Mouse (Mus musculus): Measurements from ENCODE around the gene Dhx16. TPM values are rescaled to one million over a fixed set of nuclear protein-coding genes. Genes with fewer than 3 reads are reported as not detected.
"Not testable (repeated sequence)": the region's sequence is repeated elsewhere in the genome, so short reads cannot be mapped to it uniquely, and the experiment has no call there.

Dhx16 gene
- polyA plus RNA-seq, 1 experiment from 2014 or later = 41.8 TPM

DNA sequence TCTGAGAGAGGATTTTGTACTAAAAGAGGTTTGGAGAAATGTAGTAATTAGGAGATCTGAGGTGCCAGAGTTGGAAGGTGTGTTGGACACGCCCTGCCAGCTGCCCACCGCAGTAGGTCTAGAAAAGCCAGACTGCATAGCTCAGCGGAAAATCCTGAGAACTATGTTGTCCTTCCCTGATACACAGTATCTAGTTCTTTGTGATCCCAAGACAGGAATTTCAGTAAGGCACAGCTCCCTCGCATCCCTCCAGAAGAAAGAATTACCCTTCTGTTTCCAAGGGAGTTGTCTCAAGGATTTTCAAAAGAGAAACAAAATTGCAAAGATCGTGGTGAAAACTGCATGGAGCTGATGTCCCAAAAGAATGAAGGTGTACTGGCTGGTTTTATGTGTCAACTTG, 41.0 kb upstream of the Dhx16 start:
- Histone ChIP-seq H3K4me1 (peaks cover 51% of the 10 kb centered on the region), H3K27ac (peak overlapping the region; percentile 97), H3K9ac (peak overlapping the region; percentile 58), H3K4me2 (replicated peaks) (peak overlapping the region; percentile 80), H3K4me3 (peak overlapping the region; percentile 76), H3K27me3 (no peaks in the 10 kb centered on the region), H3K36me3 (peaks cover 32% of the 10 kb centered on the region), H3K9me3 (no peaks in the 10 kb centered on the region)
- under 1% methylated on average over 5 of the region's 5 CpGs for WGBS
- no peak for ATAC-seq (ENCODE audit: low FRiP score, low read depth)

DNA sequence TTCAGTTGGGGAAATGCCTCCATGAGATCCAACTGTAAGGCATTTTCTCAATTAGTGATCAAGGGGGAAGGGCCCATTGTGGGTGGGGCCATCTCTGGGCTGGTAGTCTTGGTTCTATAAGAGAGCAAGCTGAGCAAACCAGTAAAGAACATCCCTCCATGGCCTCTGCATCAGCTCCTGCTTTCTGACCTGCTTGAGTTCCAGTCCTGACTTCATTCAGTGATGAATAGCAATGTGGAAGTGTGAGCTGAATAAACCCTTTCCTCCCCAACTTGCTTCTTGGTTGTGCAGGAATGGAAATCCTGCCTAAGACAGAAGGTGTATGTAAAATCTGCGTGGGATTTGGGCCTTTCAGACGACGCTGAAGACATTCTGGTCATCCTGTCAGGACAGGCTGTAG, 40.6 kb upstream of the Dhx16 start:
- H3K27me3 ChIP-seq; ATAC-seq (ENCODE audit: low FRiP score, low read depth); H3K9me3 ChIP-seq: not testable (repeated sequence)
- 47% methylated on average over 3 of the region's 3 CpGs for WGBS
- H3K4me2 ChIP-seq (replicated peaks) = peak overlapping the region; percentile 80
- peak overlapping the region; percentile 58 for H3K9ac ChIP-seq
- peak overlapping the region; percentile 76 for H3K4me3 ChIP-seq
- H3K27ac ChIP-seq = peak overlapping the region; percentile 97
- peaks cover 47% of the 10 kb centered on the region for H3K4me1 ChIP-seq
- peaks cover 28% of the 10 kb centered on the region for H3K36me3 ChIP-seq

DNA sequence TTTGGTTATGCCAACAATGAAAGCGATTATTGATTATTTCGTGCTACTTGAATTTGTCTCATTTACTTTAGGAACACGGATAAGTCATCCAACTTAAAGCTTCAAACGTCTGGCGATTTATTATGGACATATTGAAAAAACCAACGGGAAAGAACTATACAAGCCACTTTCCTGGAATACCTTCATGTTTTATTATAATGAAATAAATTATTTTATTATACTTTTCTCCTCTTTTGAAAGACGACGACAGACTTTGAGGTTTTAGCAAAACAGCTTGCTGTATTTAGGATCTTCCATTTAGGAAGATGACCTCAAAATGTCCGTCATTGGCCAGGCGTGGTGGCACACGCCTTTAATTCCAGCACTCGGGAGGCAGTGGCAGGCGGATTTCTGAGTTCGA, 39.1 kb upstream of the Dhx16 start:
- Histone ChIP-seq H3K4me1 (peaks cover 31% of the 10 kb centered on the region), H3K4me2 (replicated peaks) (peak overlapping the region; percentile 53), H3K4me3 (peak overlapping the region; percentile 58), H3K9me3 (no peaks in the 10 kb centered on the region), H3K27me3 (no peaks in the 10 kb centered on the region), H3K36me3 (peaks cover 25% of the 10 kb centered on the region), H3K9ac (no peak overlapping the region), H3K27ac (no peak overlapping the region)
- WGBS = 54% methylated on average over 14 of the region's 14 CpGs
- no peak for ATAC-seq (ENCODE audit: low FRiP score, low read depth)

DNA sequence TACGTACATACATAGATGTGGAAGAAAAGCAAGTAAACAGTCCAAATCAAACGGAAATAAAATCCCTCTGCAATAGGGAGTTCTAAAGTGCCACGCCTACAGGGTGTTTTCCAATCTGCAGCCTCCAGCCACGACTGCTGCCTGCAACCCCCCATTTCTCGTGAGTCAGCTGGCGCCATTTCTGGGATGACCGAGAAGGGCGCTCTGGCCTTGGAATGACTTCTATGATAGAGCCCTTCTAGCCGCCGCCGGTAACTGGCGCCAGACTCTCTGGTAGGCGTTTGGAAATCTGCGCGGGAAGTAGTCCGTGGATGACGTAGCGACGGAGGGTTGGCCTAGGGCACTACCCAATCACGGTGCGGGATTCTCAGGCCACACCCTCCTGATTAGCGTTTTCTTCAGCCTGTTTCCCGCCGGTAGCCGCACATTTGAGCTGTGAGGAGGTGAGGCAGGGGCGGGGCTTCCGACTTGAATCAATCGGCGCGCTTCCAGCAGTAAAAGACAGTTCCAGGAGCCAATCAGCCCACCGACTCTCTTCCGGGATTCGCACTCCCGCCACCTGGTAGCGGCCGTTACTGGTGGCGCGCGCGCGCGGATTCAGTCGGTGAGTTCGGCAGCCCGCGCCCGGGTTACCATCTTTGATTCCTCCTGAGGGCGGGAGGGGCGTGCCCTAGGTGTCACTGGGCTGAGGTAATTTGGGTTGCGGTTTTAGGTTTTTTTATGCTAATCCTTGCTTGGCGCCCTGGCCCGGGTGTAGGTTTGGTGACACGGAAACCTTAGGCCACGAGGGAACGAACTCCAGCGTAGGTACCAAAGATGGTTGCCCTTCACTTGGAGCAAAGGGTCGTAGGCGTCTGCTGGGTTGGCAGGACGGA, 38.3 kb upstream of the Dhx16 start, which contains the start of gene Mdc1:
Gene Mdc1 (plus strand): TSS at position 440 of the 875 bp plus-strand sequence.
- H3K9me3 ChIP-seq = no peaks in the 10 kb centered on the region
- ATAC-seq (ENCODE audit: low FRiP score, low read depth) = peak; percentile 92
- WGBS = under 1% methylated on average over 59 of the region's 59 CpGs
- H3K4me3 ChIP-seq = peak within 1 kb of the TSS; percentile 58
- peaks cover 24% of the 10 kb centered on the region for H3K4me1 ChIP-seq
- peak within 1 kb of the TSS; percentile 74 for H3K4me2 ChIP-seq (replicated peaks)
- peaks cover 25% of the 10 kb centered on the region for H3K36me3 ChIP-seq
- peak within 1 kb of the TSS; percentile 72 for H3K9ac ChIP-seq
- H3K27me3 ChIP-seq = no peaks in the 10 kb centered on the region
- peak within 1 kb of the TSS; percentile 83 for H3K27ac ChIP-seq

DNA sequence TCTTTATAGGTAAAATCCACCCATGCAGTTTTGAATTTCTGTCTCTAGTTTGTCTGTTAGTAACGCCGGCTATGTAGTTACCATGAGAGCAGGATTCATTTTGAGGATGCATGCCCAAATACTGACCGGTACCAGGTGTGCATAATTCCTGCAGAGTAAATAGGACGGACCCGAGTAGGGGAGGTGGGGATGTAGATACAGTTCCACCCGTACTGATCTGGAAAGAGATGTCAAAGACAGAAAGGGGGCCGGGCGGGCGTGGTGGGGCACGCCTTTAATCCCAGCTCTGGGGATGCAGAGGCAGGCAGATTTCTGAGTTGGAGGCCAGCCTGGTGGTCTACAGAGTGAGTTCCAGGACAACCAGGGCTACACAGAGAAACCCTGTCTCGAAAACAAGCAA, 37.6 kb upstream of the Dhx16 start:
- H3K9ac ChIP-seq = peak overlapping the region; percentile 72
- H3K4me3 ChIP-seq = peak overlapping the region; percentile 58
- H3K4me1 ChIP-seq = peaks cover 23% of the 10 kb centered on the region
- H3K4me2 ChIP-seq (replicated peaks) = peak overlapping the region; percentile 74
- H3K27ac ChIP-seq = peak overlapping the region; percentile 83
- H3K36me3 ChIP-seq = peaks cover 27% of the 10 kb centered on the region
- 18% methylated on average over 11 of the region's 11 CpGs for WGBS
- no peak for ATAC-seq (ENCODE audit: low FRiP score, low read depth)
- no peaks in the 10 kb centered on the region for H3K27me3 ChIP-seq
- H3K9me3 ChIP-seq = no peaks in the 10 kb centered on the region

DNA sequence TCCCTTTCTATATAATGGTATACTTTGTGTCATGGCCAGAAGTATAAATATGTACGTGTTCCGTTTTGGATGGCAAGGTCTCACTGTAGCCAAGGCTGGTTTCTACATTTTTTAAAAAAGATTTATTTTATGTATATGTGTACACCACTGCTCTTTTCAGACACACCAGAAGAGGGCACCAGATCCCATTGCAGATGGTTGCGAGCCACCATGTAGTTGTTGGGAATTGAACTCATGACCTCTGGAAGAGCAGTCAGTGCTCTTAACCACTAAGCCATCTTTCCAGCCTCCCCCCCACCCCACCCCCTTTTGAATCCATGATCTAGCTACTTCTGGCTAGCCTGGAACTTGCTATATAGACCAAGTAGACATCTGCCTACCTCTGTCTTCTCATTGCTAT, 36.1 kb upstream of the Dhx16 start:
- no peaks in the 10 kb centered on the region for H3K27me3 ChIP-seq
- H3K36me3 ChIP-seq = peaks cover 42% of the 10 kb centered on the region
- H3K4me3 ChIP-seq = no peak overlapping the region
- 92% methylated on average over 3 of the region's 3 CpGs for WGBS
- no peak overlapping the region for H3K27ac ChIP-seq
- no peak overlapping the region for H3K4me2 ChIP-seq (replicated peaks)
- no peak for ATAC-seq (ENCODE audit: low FRiP score, low read depth)
- H3K4me1 ChIP-seq = peaks cover 23% of the 10 kb centered on the region
- no peak overlapping the region for H3K9ac ChIP-seq
- no peaks in the 10 kb centered on the region for H3K9me3 ChIP-seq

DNA sequence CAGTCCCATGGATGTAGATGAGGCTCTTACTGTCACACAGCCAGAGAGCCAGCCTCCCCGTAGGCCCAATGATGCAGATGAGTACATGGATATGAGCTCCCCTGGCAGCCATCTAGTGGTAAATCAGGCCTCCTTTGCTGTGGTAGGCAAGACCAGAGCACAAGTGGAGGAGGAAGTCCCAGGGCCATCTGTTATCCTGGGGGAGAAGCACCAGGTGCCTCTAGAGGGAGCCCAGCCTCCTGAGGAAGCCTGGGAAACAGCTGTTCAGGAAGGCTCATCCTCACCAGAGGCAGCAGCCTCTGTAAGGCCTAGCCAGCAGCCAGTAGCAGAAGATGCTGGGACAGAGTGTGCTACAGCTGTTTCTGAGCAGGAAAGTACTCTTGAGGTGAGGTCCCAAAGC, 31.5 kb upstream of the Dhx16 start:
- Histone ChIP-seq H3K4me1 (no peaks in the 10 kb centered on the region), H3K27me3 (no peaks in the 10 kb centered on the region), H3K36me3 (peaks cover 85% of the 10 kb centered on the region), H3K4me3 (no peak overlapping the region), H3K9me3 (no peaks in the 10 kb centered on the region), H3K9ac (peak overlapping the region; percentile 35; the same call in 1 of the 2 replicates), H3K27ac (no peak overlapping the region), H3K4me2 (replicated peaks) (no peak overlapping the region)
- 64% methylated on average over 1 of the region's 1 CpGs for WGBS
- ATAC-seq (ENCODE audit: low FRiP score, low read depth) = no peak; the same call in 1 of the 2 replicates

DNA sequence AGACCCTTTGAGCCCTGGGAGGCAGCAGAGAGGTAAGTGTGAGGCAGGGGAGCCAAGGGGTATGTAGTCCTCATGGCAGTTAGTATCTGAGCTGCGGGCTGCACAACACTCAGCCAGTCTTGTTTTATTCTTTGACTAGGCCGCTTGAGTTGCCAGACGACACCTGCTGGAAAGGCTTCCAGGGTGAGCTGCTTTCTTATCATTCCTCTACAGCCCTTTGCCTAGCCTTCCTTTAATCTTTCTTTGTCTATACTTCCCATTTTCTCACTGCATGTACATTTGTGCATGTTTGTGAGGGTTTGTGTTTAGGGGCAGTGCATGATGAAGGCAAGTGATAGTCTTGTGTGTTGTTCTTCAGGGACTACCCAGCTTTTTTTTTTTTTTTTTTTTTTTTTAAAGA, 28.6 kb upstream of the Dhx16 start:
- Histone ChIP-seq H3K27ac (no peak overlapping the region), H3K4me1 (no peaks in the 10 kb centered on the region), H3K4me2 (replicated peaks) (no peak overlapping the region), H3K9me3 (no peaks in the 10 kb centered on the region), H3K36me3 (peaks cover 91% of the 10 kb centered on the region), H3K27me3 (no peaks in the 10 kb centered on the region), H3K9ac (no peak overlapping the region), H3K4me3 (no peak overlapping the region)
- no peak for ATAC-seq (ENCODE audit: low FRiP score, low read depth)
- WGBS = 92% methylated on average over 3 of the region's 3 CpGs

DNA sequence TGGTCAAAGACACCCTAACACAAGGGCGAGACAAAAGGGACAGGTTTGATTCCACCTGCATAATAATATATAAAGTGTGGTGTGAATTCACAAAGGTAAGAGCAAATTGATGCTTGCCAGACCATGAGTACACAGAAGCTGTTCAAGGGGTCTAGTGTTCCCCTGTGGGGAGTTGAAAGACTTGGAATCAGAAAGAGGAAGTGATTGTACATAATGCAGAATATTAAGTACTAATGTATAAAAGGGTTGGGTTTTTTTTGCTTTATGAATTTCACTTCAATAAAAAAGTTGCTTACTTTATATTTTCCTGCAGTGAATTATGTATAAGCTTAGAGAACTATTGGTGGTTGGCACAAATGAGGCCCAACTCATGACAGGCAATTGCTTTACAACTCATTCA, 20.2 kb upstream of the Dhx16 start:
- Histone ChIP-seq H3K27ac (no peak overlapping the region), H3K4me2 (replicated peaks) (no peak overlapping the region), H3K4me1 (peaks cover 12% of the 10 kb centered on the region), H3K9me3 (no peaks in the 10 kb centered on the region), H3K4me3 (no peak overlapping the region), H3K36me3 (peaks cover 33% of the 10 kb centered on the region), H3K27me3 (no peaks in the 10 kb centered on the region), H3K9ac (no peak overlapping the region)
- ATAC-seq (ENCODE audit: low FRiP score, low read depth) = no peak
- 92% methylated on average over 1 of the region's 1 CpGs for WGBS

DNA sequence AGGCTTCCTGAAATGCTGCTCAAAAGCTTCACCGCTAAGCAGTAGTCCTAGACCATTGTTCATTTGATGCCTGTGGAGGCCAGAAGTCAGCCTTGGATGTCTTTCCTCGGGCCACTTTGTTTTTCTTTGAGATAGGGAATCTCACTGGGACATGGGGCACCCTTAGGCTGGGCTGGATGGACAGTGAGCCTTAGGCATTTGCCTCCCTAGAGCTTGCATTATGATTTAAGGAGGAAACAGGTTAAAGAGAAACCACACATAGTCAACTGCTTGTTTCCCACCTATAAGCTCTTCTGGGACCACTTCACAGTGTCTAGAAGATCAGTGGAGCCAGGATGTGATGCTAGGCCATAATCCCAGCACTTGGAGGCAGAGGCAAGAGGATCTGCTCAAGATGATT, 19.8 kb upstream of the Dhx16 start:
- ATAC-seq (ENCODE audit: low FRiP score, low read depth) = no peak
- 74% methylated on average over 2 of the region's 2 CpGs for WGBS

DNA sequence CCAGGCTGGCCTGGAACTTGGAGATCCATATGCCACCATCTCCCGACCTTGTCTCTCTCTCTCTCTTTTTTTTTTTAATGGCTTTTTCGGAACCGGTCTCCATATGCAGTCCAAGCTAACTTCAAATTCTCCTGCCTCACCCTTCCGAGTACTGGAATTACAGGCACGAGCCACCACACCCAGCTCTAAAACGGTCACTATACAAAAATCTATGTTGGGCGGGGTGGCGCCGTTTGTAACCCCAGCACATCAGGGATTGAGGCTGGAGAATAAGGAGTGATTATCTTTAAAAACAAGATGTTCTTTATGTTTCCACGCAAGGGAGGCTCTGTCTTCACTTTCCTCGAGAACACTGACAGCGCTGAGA, 18.8 kb upstream of the Dhx16 start:
- peak; percentile 10; the same call in 1 of the 2 replicates for ATAC-seq (ENCODE audit: low FRiP score, low read depth)
- Histone ChIP-seq H3K4me1 (peaks cover 20% of the 10 kb centered on the region), H3K36me3 (peaks cover 23% of the 10 kb centered on the region), H3K27me3 (no peaks in the 10 kb centered on the region), H3K9me3 (no peaks in the 10 kb centered on the region), H3K27ac (peak overlapping the region; percentile 92), H3K9ac (peak overlapping the region; percentile 81), H3K4me2 (replicated peaks) (peak overlapping the region; percentile 73), H3K4me3 (peak overlapping the region; percentile 75)
- whole genome bisulfite sequencing = 3% methylated on average over 12 of the region's 12 CpGs

More for the DNA sequence above, 19.8 kb upstream of the Dhx16 start:
- Histone ChIP-seq H3K4me2 (replicated peaks) (no peak overlapping the region), H3K9ac (no peak overlapping the region), H3K27ac (no peak overlapping the region), H3K27me3 (no peaks in the 10 kb centered on the region), H3K4me1 (peaks cover 16% of the 10 kb centered on the region), H3K4me3 (no peak overlapping the region), H3K36me3 (peaks cover 28% of the 10 kb centered on the region), H3K9me3 (no peaks in the 10 kb centered on the region)

DNA sequence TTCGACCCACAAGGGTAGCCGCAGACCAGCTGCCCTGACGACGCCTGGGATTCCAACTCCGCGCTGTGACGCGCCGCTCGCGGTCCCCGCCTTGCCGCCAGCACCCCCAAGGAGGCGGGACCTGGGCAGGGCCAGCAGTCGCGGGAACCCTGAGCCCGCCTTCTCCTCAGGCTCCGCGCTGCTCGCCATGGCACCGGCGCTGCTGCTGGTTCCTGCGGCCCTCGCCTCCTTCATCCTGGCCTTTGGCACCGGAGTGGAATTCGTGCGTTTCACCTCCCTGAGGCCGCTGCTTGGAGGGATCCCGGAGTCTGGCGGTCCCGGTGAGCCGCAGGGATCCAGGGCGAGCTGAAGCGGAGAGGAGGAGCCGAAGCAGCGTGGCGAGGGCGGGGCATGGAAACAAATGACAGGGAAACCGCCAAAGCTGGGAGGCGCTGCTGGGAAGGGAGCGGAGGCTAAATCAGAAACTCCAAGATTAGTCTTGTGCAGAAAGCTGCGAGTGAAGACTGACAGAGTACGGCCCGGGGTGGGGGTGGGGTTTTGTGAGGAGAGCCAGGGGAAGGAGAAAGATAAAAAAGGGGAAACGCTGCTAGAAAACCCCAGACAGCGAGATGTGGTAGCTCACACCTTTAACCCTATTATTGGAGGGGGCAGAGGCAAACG, 18.3 kb upstream of the Dhx16 start, which contains the start of gene Nrm:
Gene Nrm (plus strand): TSS at position 121 of the 660 bp plus-strand sequence.
- under 1% methylated on average over 47 of the region's 47 CpGs for WGBS
- peaks cover 23% of the 10 kb centered on the region for H3K36me3 ChIP-seq
- peak within 1 kb of the TSS; percentile 73 for H3K4me2 ChIP-seq (replicated peaks)

More for the DNA sequence above, 18.3 kb upstream of the Dhx16 start, which contains the start of gene Nrm:
- peaks cover 20% of the 10 kb centered on the region for H3K4me1 ChIP-seq
- H3K27ac ChIP-seq = peak within 1 kb of the TSS; percentile 92
- peak within 1 kb of the TSS; percentile 81 for H3K9ac ChIP-seq
- peak; percentile 92 for ATAC-seq (ENCODE audit: low FRiP score, low read depth)
- no peaks in the 10 kb centered on the region for H3K27me3 ChIP-seq
- peak within 1 kb of the TSS; percentile 75 for H3K4me3 ChIP-seq
- H3K9me3 ChIP-seq = no peaks in the 10 kb centered on the region

Measured in limb, embryonic 13.5 days (tissue).